Mouse (Mus musculus) stomach, postnatal 0 days (tissue): ENCODE data around the gene Rabggtb. TPM values are rescaled to one million over a fixed set of nuclear protein-coding genes. Genes with fewer than 3 reads are reported as not detected.

Experiments
- ATAC-seq: fragments of 200-750 bp; cut with Nextera tagmentation; 2 replicates; pipeline ENCODE4 v1.8.0; 2017; ENCODE audit not compliant: low FRiP score, low TSS enrichment
- DNase-seq: peaks from one replicate; pipeline ENCODE4 v3.0.0-alpha.2; 2016; ENCODE audit warnings: low spot score
- H3K27ac ChIP-seq: fragments of 300-500 bp; sonication (generic); replicated peaks from 2 replicates; pipeline ENCODE4 v1.5.1; 2014; ENCODE audit warnings: mild to moderate bottlenecking, control low read depth
- H3K27me3 ChIP-seq: fragments of 300-500 bp; sonication (generic); 2 replicates; pipeline ENCODE4 v1.6.1; 2014; ENCODE audit warnings: low read length; ENCODE audit not compliant: control insufficient read depth, insufficient read depth
- H3K36me3 ChIP-seq: fragments of 300-500 bp; sonication (generic); 2 replicates; pipeline ENCODE4 v1.6.1; 2014; ENCODE audit warnings: low read length, mixed read lengths; ENCODE audit not compliant: control insufficient read depth, insufficient read depth
- H3K4me1 ChIP-seq: fragments of 300-500 bp; sonication (generic); replicated peaks from 2 replicates; pipeline ENCODE4 v1.6.1; 2014; ENCODE audit warnings: antibody characterized with exemption; ENCODE audit not compliant: control insufficient read depth, insufficient read depth
- H3K4me2 ChIP-seq: fragments of 300-500 bp; sonication (generic); replicated peaks from 2 replicates; pipeline ENCODE4 v1.6.1; 2014; ENCODE audit warnings: low read depth, mild to moderate bottlenecking, control low read depth, moderate library complexity
- H3K4me3 ChIP-seq: fragments of 300-500 bp; sonication (generic); 2 replicates; pipeline ENCODE4 v1.5.1; 2014; ENCODE audit warnings: low read depth, low read length, control low read depth
- H3K9ac ChIP-seq: fragments of 300-500 bp; sonication (generic); 2 replicates; pipeline ENCODE4 v1.6.1; 2014; ENCODE audit warnings: mild to moderate bottlenecking, low read length, control low read depth, mixed read lengths
- H3K9me3 ChIP-seq: fragments of 300-500 bp; sonication (generic); 2 replicates; pipeline ENCODE4 v1.6.1; 2016; ENCODE audit warnings: low read length; ENCODE audit not compliant: control insufficient read depth
- CTCF ChIP-seq: IDR thresholded peaks from 2 replicates; pipeline ENCODE4 v1.5.1; 2016; ENCODE audit warnings: antibody characterized with exemption, low read depth, mild to moderate bottlenecking, moderate library complexity
- EP300 ChIP-seq: optimal IDR thresholded peaks from 2 replicates; pipeline ENCODE3; 2016; ENCODE audit warnings: antibody characterized with exemption
- WGBS: fragments of 180-500 bp; shearing (Covaris S2); extraction: QIAGEN DNeasy Blood & Tissue Kit; methylation state at CpG from one replicate; pipeline ENCODE4 v1.1.7; 2014; 5-methylcytosine and 5-hydroxymethylcytosine counted together
- polyA plus RNA-seq: library from polyadenylated mRNA; unstranded; fragments of >200 nt; fragmentation: Nextera tagmentation; extraction: Ambion mirVana; gene quantifications from 2 replicates; pipeline ENCODE4 v1.2.1, GENCODE M21; 2015

Rabggtb gene
- polyA plus RNA-seq, 1 experiment from 2014 or later = 29.8 TPM

- H3K9me3 ChIP-seq = no peaks in the 10 kb centered on the region
- no peaks in the 10 kb centered on the region for H3K27me3 ChIP-seq
- TF ChIP-seq EP300 = no peak
- TF ChIP-seq CTCF = no peak
- no peak overlapping the region for H3K9ac ChIP-seq
- H3K4me2 ChIP-seq = no peak overlapping the region
- ATAC-seq (no peak), DNase-seq (no peak)
- no peak overlapping the region for H3K27ac ChIP-seq
- no peak overlapping the region for H3K4me3 ChIP-seq
- peaks cover 8% of the 10 kb centered on the region; the same call in 1 of the 2 replicates for H3K36me3 ChIP-seq
- H3K4me1 ChIP-seq = no peaks in the 10 kb centered on the region
- WGBS = 94% methylated on average over 13 of the region's 13 CpGs
Observed at GRCm38 (mm10) chr3:153941613-153942012, 28.8 kb upstream of the Rabggtb start.

- H3K4me2 ChIP-seq = no peak overlapping the region
- ATAC-seq = no peak
- H3K4me1 ChIP-seq = no peaks in the 10 kb centered on the region
- TF ChIP-seq CTCF = no peak
- no peak for TF ChIP-seq EP300
- no peaks in the 10 kb centered on the region for H3K9me3 ChIP-seq
- H3K9ac ChIP-seq = no peak overlapping the region
- no peak for DNase-seq
- no peak overlapping the region for H3K4me3 ChIP-seq
- H3K27me3 ChIP-seq = no peaks in the 10 kb centered on the region
- WGBS = 87% methylated on average over 9 of the region's 9 CpGs
- peaks cover 8% of the 10 kb centered on the region; the same call in 1 of the 2 replicates for H3K36me3 ChIP-seq
- no peak overlapping the region for H3K27ac ChIP-seq
Observed at GRCm38 (mm10) chr3:153940486-153940885, 27.7 kb upstream of the Rabggtb start.

GRCm38 (mm10) chr3:153940021-153940420 is 27.2 kb upstream of the Rabggtb start:
- Histone ChIP-seq H3K27me3 (no peaks in the 10 kb centered on the region), H3K4me2 (no peak overlapping the region), H3K4me3 (no peak overlapping the region), H3K9ac (no peak overlapping the region), H3K36me3 (peaks cover 10% of the 10 kb centered on the region; the same call in 1 of the 2 replicates), H3K9me3 (no peaks in the 10 kb centered on the region), H3K4me1 (no peaks in the 10 kb centered on the region), H3K27ac (no peak overlapping the region)
- DNase-seq (no peak), ATAC-seq (no peak)
- WGBS = 85% methylated on average over 8 of the region's 8 CpGs
- TF ChIP-seq CTCF (no peak), EP300 (no peak)

- no peak for TF ChIP-seq EP300
- no peak for TF ChIP-seq CTCF
- no peak overlapping the region for H3K27ac ChIP-seq
- no peaks in the 10 kb centered on the region for H3K9me3 ChIP-seq
- no peak overlapping the region for H3K4me3 ChIP-seq
- DNase-seq (no peak), ATAC-seq (no peak)
- no peaks in the 10 kb centered on the region for H3K4me1 ChIP-seq
- H3K36me3 ChIP-seq = peaks cover 27% of the 10 kb centered on the region
- H3K4me2 ChIP-seq = no peak overlapping the region
- no peak overlapping the region for H3K9ac ChIP-seq
- H3K27me3 ChIP-seq = no peaks in the 10 kb centered on the region
- WGBS = 87% methylated on average over 17 of the region's 17 CpGs
Observed at GRCm38 (mm10) chr3:153937116-153937810, 24.5 kb upstream of the Rabggtb start.

- Histone ChIP-seq H3K4me1 (no peaks in the 10 kb centered on the region), H3K4me2 (no peak overlapping the region), H3K4me3 (no peak overlapping the region), H3K27ac (no peak overlapping the region), H3K27me3 (no peaks in the 10 kb centered on the region), H3K36me3 (peaks cover 25% of the 10 kb centered on the region), H3K9me3 (no peaks in the 10 kb centered on the region), H3K9ac (no peak overlapping the region)
- 67% methylated on average over 9 of the region's 9 CpGs for WGBS
- TF ChIP-seq CTCF = no peak
- no peak for TF ChIP-seq EP300
- ATAC-seq (0 out of 2 replicates have a peak, but pooled peaks have one; percentile 17), DNase-seq (no peak)
Observed at GRCm38 (mm10) chr3:153935878-153936277, 23.1 kb upstream of the Rabggtb start.

GRCm38 (mm10) chr3:153932461-153932860 is 19.7 kb upstream of the Rabggtb start:
- Histone ChIP-seq H3K27me3 (no peaks in the 10 kb centered on the region), H3K4me2 (no peak overlapping the region), H3K36me3 (peaks cover 26% of the 10 kb centered on the region), H3K4me3 (no peak overlapping the region), H3K9ac (no peak overlapping the region), H3K27ac (no peak overlapping the region), H3K4me1 (no peaks in the 10 kb centered on the region), H3K9me3 (no peaks in the 10 kb centered on the region)
- DNase-seq (no peak), ATAC-seq (peak; percentile 69; the same call in 1 of the 2 replicates)
- TF ChIP-seq EP300 (no peak), CTCF (no peak)
- WGBS = 90% methylated on average over 5 of the region's 5 CpGs
